Mouse (Mus musculus) lung, adult 2 months (tissue): ENCODE results near the gene Wdfy4. TPM values are rescaled to one million over a fixed set of nuclear protein-coding genes. Genes with fewer than 3 reads are reported as not detected.

Experiments
- DNase-seq: peaks from one replicate; pipeline ENCODE4 v3.0.0; 2022
- H3K4me1 ChIP-seq: fragments of 200-500 bp; 2 replicates; pipeline ENCODE4 v1.6.1; 2011; ENCODE audit warnings: low read length; ENCODE audit not compliant: control insufficient read depth, insufficient read depth
- H3K4me3 ChIP-seq: fragments of 200-500 bp; replicated peaks from 2 replicates; pipeline ENCODE3; 2011; ENCODE audit warnings: low read depth, mild to moderate bottlenecking, control low read depth, low read length; ENCODE audit errors: extremely low read depth
- CTCF ChIP-seq: fragments of 200-500 bp; IDR thresholded peaks from 2 replicates; pipeline ENCODE4 v1.5.1; 2011; ENCODE audit warnings: mild to moderate bottlenecking, low read length, control low read depth; ENCODE audit not compliant: insufficient read depth
- POLR2A ChIP-seq: fragments of 200-500 bp; IDR thresholded peaks from 2 replicates; pipeline ENCODE4 v1.6.1; 2011; ENCODE audit warnings: low read depth, mild to moderate bottlenecking, control low read depth, low read length, borderline replicate concordance; ENCODE audit errors: extremely low read depth
- WGBS: fragments of 180-500 bp; shearing (Covaris S2); methylation state at CpG from one replicate; pipeline ENCODE4 v1.1.7; 2018; 5-methylcytosine and 5-hydroxymethylcytosine counted together
- polyA plus RNA-seq: library from polyadenylated mRNA; depleted of rRNA; stranded (reverse); fragments of >200 nt; gene quantifications from 2 replicates; pipeline ENCODE4 v1.2.3, GENCODE M21; 2012

Gene Wdfy4
- polyA plus RNA-seq, 1 experiment = 14.0 TPM

DNA sequence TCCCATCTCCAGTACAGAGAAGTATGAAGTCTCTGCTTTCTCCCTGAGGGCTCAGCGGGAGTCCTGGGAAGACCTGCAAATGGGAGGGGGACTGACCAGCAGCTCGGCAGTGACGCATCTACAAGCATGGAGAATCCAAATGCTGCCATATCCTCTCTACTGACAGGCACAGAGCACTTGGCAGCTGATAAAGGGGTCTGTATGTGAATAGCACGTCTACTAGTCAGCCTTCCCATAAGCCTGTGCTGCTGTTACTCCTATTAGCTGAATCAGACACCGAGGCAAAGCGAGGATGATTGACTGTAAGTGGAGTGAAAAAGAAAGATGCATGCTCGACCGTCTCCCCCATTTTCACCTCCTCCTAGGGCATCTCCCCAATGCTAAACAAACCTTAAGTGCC lies 131.9 kb downstream of the Wdfy4 start:
- no peak overlapping the region for H3K4me3 ChIP-seq
- DNase-seq = no peak
- no peaks in the 10 kb centered on the region for H3K4me1 ChIP-seq
- TF ChIP-seq POLR2A (no peak), CTCF (no peak)
- 64% methylated on average over 8 of the region's 8 CpGs for WGBS

DNA sequence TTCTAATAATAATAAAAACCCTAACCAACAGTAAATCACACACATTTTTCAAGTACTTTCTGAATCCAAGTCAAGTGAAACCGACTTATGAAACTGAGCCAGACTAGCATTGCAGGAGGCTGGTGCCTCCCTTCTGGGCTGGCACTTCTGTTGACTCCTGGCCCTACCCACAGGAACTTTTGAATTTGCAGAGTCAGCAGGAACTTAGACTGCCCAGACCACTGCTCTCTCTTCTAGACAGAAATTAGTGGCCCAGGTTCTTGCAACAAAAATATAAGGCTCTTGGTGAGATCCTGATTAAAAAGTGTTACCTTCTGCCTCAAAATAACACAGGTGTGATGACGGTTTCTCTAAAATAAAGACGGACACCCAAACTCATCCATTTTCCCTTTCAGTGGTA lies 140.1 kb downstream of the Wdfy4 start:
- Histone ChIP-seq H3K4me1 (no peaks in the 10 kb centered on the region), H3K4me3 (no peak overlapping the region)
- 87% methylated on average over 3 of the region's 3 CpGs for WGBS
- no peak for TF ChIP-seq CTCF
- TF ChIP-seq POLR2A = no peak
- no peak for DNase-seq

DNA sequence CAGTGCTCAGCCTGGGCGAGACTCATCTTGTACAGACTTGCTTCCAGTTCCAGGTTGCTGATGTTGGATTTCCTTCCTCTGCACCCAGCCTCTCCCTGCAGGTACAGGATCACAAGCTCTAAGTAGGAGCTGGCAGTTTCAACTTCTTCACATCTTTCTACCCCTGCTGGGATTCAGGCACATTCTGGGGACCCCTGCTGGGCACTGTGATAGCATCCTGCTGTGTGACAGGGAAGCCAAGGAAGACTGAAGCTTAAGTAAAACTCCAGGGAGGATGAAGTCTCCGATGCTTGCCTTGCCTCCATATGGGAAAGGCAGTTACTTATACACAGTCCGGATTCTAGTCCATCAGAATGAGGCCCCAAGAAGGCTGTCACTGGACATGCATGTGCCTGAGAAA lies 148.5 kb downstream of the Wdfy4 start:
- DNase-seq = no peak
- WGBS = 50% methylated on average over 3 of the region's 3 CpGs
- H3K4me3 ChIP-seq = no peak overlapping the region
- TF ChIP-seq POLR2A = no peak
- no peak for TF ChIP-seq CTCF
- H3K4me1 ChIP-seq = no peaks in the 10 kb centered on the region

DNA sequence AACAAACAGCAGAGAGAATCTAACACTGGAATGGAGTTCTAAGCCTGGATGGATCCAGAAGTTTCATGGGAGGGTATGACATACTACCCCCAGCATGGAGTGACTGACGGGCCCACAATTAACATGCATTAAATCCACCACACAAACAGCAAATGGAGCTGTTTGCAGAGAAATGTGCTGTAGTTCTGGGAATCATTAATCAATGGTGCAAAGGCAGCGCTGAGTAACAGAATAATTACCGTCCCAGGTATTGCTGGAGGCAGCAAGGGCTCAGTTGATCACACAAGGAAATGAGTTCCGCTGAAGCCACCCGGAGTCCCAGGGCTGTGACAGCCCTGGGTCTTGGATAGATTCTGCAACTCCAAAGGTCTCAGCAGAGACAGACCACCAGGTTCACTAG lies 149.9 kb downstream of the Wdfy4 start:
- H3K4me1 ChIP-seq = no peaks in the 10 kb centered on the region
- DNase-seq = no peak
- H3K4me3 ChIP-seq = no peak overlapping the region
- TF ChIP-seq CTCF = no peak
- no peak for TF ChIP-seq POLR2A
- WGBS = 79% methylated on average over 5 of the region's 5 CpGs

DNA sequence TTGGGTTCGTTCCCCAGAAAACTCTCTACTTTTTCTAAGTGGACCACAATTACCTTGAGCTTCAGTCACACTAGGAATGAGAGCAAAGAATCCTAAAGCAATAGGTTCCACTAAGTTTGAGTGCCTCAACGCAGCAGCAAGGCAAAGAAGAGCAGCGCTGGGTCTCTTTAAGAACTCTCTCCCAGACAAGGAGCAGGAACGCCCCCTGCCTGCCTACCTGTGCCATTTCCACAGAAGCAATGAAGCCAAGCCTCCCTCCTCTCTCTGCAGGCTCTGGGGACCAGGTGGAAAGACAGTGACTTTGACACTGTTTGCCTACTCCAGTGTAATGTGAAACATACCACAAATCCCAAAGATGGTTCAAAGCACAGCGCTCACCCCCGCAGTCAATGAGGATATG lies 151.9 kb downstream of the Wdfy4 start:
- Histone ChIP-seq H3K4me3 (no peak overlapping the region), H3K4me1 (no peaks in the 10 kb centered on the region)
- 42% methylated on average over 6 of the region's 6 CpGs for WGBS
- DNase-seq = peak; percentile 5
- no peak for TF ChIP-seq POLR2A
- TF ChIP-seq CTCF = peak; percentile 57

DNA sequence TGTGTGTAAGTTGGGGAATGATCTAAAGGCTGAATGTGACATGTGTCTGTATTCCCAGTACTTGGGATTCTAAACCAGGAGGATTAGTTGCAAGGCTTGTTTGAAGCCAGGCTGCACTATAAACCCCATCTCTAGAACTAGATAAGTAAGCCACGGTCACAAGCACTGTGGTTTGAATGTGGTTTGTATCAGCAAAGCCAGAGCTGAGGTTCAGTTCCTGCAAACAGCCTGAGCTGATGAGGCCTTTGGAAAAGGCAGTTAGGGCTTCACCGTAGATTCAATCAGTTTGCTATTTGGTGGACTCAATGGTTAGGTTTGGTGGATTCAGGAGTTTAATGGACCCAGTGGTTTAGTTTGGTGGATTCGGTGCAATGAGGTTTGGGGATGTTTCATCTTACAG lies 154.5 kb downstream of the Wdfy4 start:
- no peak overlapping the region for H3K4me3 ChIP-seq
- 87% methylated on average over 3 of the region's 3 CpGs for WGBS
- H3K4me1 ChIP-seq = no peaks in the 10 kb centered on the region
- TF ChIP-seq CTCF = no peak
- no peak for TF ChIP-seq POLR2A
- no peak for DNase-seq

DNA sequence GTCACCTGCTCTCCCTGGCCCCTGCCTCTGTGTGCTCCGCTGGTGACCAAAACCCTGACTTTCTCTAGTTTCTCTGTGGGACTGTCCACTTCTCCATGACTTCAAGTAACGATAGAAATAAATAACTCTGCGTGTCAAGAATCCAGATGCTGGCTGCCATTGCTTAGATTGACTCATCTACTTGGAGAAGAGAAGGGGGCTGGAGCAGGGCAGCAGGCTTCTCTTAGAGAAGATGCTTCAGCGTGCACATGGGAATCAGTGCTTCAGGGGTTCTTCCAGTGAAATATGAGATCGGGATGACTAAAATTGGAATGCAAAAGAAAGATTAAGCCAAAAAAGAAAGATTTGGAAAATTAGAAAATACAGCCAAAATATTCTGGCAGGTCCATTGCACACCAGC lies 165.7 kb downstream of the Wdfy4 start:
- TF ChIP-seq CTCF (no peak), POLR2A (no peak)
- 63% methylated on average over 5 of the region's 5 CpGs for WGBS
- no peak for DNase-seq
- Histone ChIP-seq H3K4me3 (no peak overlapping the region), H3K4me1 (no peaks in the 10 kb centered on the region)

DNA sequence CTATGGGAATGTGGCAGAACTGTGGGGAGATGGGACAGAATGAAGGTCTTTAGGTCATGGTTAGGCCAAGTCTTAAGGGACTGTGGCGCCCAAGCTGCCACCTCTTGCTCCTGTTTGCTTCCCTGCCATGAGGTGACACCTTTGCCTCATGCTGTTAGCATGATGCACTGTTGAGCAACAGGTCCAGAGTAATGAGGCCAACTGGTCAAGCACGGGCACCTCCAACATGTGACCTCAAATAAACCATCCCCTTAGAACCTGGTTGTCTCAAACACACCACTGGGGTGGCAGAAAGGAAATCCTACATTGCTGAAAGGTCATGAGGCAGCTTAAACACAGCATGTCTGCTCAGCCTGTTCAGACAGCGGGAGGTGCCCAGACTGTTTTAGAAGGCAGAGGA lies 166.3 kb downstream of the Wdfy4 start:
- WGBS = 75% methylated on average over 3 of the region's 3 CpGs
- DNase-seq = no peak
- no peaks in the 10 kb centered on the region for H3K4me1 ChIP-seq
- H3K4me3 ChIP-seq = no peak overlapping the region
- no peak for TF ChIP-seq CTCF
- TF ChIP-seq POLR2A = no peak

DNA sequence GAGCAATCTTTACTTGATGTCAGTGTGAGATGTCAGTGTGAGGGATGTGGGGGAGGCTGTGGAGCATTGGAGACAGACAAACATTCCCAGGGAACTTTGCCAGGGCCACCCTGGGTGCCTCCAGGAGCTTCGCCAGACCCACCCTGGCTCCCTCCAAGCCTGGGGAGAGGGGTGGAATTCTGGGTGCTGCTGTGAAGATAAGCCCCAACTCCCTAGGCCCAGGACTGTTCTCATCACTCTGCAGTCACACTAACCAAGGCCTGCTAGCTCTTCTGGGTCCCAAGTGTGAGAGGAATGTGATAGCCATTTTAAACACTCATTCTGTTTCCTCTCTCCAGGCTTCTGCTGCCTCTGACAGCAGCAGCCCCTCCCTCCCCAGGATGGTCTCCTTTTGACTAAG lies 177.7 kb downstream of the Wdfy4 start:
- DNase-seq = no peak
- 64% methylated on average over 1 of the region's 1 CpGs for WGBS
- Histone ChIP-seq H3K4me3 (no peak overlapping the region), H3K4me1 (no peaks in the 10 kb centered on the region)
- TF ChIP-seq CTCF = no peak
- TF ChIP-seq POLR2A = no peak

DNA sequence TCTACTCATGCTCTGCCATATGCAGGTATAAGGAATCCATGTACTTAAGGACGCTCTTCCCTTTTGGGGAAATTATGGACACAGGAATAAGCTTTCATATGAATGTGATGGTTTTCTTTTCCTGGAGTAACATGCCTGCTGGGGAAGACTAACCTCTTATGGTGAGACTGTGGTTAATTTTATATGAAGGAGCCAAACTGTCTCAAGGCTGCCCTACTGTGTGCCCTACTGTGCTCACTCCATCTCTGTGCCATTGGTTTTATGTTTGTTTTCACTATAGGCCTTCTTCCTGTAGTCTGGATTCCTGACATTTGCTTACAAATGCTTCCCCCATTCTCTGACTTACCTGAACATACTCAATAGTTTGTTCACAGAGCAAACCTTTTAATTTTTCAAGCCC lies 180.2 kb downstream of the Wdfy4 start:
- no peak for DNase-seq
- H3K4me1 ChIP-seq = no peaks in the 10 kb centered on the region
- 97% methylated on average over 1 of the region's 1 CpGs for WGBS
- TF ChIP-seq CTCF (no peak), POLR2A (no peak)
- no peak overlapping the region for H3K4me3 ChIP-seq
